Mouse (Mus musculus) lung, embryonic 14.5 days (tissue): ENCODE results near the gene Col4a2. TPM values are rescaled to one million over a fixed set of nuclear protein-coding genes. Genes with fewer than 3 reads are reported as not detected.
A peak's percentile ranks its signal among the peaks of the same experiment; 100 is the strongest.

Source experiments
- ATAC-seq: fragments of 200-750 bp; cut with Nextera tagmentation; 2 replicates; pipeline ENCODE4 v1.8.0; 2017; ENCODE audit warnings: mild to moderate bottlenecking, moderate TSS enrichment, moderate library complexity; ENCODE audit not compliant: insufficient read depth
- DNase-seq: peaks from one replicate; pipeline ENCODE4 v3.0.0-alpha.2; 2015
- H3K27ac ChIP-seq: fragments of 300-500 bp; sonication (generic); 2 replicates; pipeline ENCODE4 v1.5.1; 2014; ENCODE audit warnings: low read depth, mild to moderate bottlenecking, moderate library complexity
- H3K27me3 ChIP-seq: fragments of 300-500 bp; sonication (generic); 2 replicates; pipeline ENCODE4 v1.6.1; 2014; ENCODE audit warnings: low read length, control low read depth; ENCODE audit not compliant: insufficient read depth
- H3K36me3 ChIP-seq: fragments of 300-500 bp; sonication (generic); 2 replicates; pipeline ENCODE4 v1.6.1; 2014; ENCODE audit warnings: control low read depth; ENCODE audit not compliant: insufficient read depth
- H3K4me1 ChIP-seq: fragments of 300-500 bp; sonication (generic); 2 replicates; pipeline ENCODE4 v1.6.1; 2014; ENCODE audit warnings: antibody characterized with exemption, control low read depth; ENCODE audit not compliant: insufficient read depth
- H3K4me2 ChIP-seq: fragments of 300-500 bp; sonication (generic); 2 replicates; pipeline ENCODE4 v1.6.1; 2014; ENCODE audit warnings: mild to moderate bottlenecking
- H3K4me3 ChIP-seq: fragments of 300-500 bp; sonication (generic); 2 replicates; pipeline ENCODE4 v1.5.1; 2014; ENCODE audit warnings: low read depth, low read length
- H3K9ac ChIP-seq: fragments of 300-500 bp; sonication (generic); 2 replicates; pipeline ENCODE4 v1.6.1; 2014
- H3K9me3 ChIP-seq: fragments of 300-500 bp; sonication (generic); 2 replicates; pipeline ENCODE4 v1.6.1; 2016; ENCODE audit warnings: low read depth, low read length, control low read depth
- CTCF ChIP-seq: IDR thresholded peaks from 2 replicates; pipeline ENCODE4 v1.5.1; 2016; ENCODE audit warnings: antibody characterized with exemption, low read depth
- WGBS: fragments of 180-500 bp; shearing (Covaris S2); extraction: QIAGEN DNeasy Blood & Tissue Kit; methylation state at CpG from one replicate; pipeline ENCODE4 v1.1.7; 2014; 5-methylcytosine and 5-hydroxymethylcytosine counted together
- polyA plus RNA-seq: library from polyadenylated mRNA; unstranded; fragments of >200 nt; fragmentation: Nextera tagmentation; extraction: Ambion mirVana; gene quantifications from 2 replicates; pipeline ENCODE4 v1.2.1, GENCODE M21; 2014

The Col4a2 gene
- polyA plus RNA-seq, 1 experiment from 2014 or later = 111 TPM

GRCm38 (mm10) chr8:11292611-11293010 is 20.0 kb upstream of the Col4a2 start:
- H3K27me3 ChIP-seq = no peaks in the 10 kb centered on the region
- H3K4me1 ChIP-seq = peaks cover 26% of the 10 kb centered on the region
- WGBS = 33% methylated on average over 3 of the region's 3 CpGs
- ATAC-seq (no peak), DNase-seq (no peak)
- H3K4me3 ChIP-seq = no peak overlapping the region
- H3K4me2 ChIP-seq = no peak overlapping the region
- no peaks in the 10 kb centered on the region for H3K9me3 ChIP-seq
- H3K27ac ChIP-seq = peak overlapping the region; percentile 30; the same call in 1 of the 2 replicates
- no peak for TF ChIP-seq CTCF
- H3K9ac ChIP-seq = no peak overlapping the region
- peaks cover 5% of the 10 kb centered on the region; the same call in 1 of the 2 replicates for H3K36me3 ChIP-seq

- no peaks in the 10 kb centered on the region for H3K9me3 ChIP-seq
- H3K27ac ChIP-seq = no peak overlapping the region
- peaks cover 31% of the 10 kb centered on the region for H3K4me1 ChIP-seq
- H3K9ac ChIP-seq = no peak overlapping the region
- H3K36me3 ChIP-seq = peaks cover 5% of the 10 kb centered on the region; the same call in 1 of the 2 replicates
- ATAC-seq (no peak), DNase-seq (no peak)
- H3K4me2 ChIP-seq = no peak overlapping the region
- no peak overlapping the region for H3K4me3 ChIP-seq
- no peaks in the 10 kb centered on the region for H3K27me3 ChIP-seq
- no peak for TF ChIP-seq CTCF
- WGBS = 73% methylated on average over 10 of the region's 10 CpGs
Observed at GRCm38 (mm10) chr8:11296282-11296943, 16.2 kb upstream of the Col4a2 start.

GRCm38 (mm10) chr8:11297141-11297838 is 15.3 kb upstream of the Col4a2 start:
- peaks cover 31% of the 10 kb centered on the region for H3K4me1 ChIP-seq
- no peaks in the 10 kb centered on the region for H3K9me3 ChIP-seq
- peaks cover 5% of the 10 kb centered on the region; the same call in 1 of the 2 replicates for H3K36me3 ChIP-seq
- no peak overlapping the region for H3K4me3 ChIP-seq
- no peak overlapping the region for H3K9ac ChIP-seq
- WGBS = 75% methylated on average over 8 of the region's 8 CpGs
- peak; percentile 63 for DNase-seq
- H3K27ac ChIP-seq = peak overlapping the region; percentile 83; the same call in 1 of the 2 replicates
- TF ChIP-seq CTCF = no peak
- ATAC-seq = no peak
- H3K27me3 ChIP-seq = no peaks in the 10 kb centered on the region
- no peak overlapping the region for H3K4me2 ChIP-seq

DNA sequence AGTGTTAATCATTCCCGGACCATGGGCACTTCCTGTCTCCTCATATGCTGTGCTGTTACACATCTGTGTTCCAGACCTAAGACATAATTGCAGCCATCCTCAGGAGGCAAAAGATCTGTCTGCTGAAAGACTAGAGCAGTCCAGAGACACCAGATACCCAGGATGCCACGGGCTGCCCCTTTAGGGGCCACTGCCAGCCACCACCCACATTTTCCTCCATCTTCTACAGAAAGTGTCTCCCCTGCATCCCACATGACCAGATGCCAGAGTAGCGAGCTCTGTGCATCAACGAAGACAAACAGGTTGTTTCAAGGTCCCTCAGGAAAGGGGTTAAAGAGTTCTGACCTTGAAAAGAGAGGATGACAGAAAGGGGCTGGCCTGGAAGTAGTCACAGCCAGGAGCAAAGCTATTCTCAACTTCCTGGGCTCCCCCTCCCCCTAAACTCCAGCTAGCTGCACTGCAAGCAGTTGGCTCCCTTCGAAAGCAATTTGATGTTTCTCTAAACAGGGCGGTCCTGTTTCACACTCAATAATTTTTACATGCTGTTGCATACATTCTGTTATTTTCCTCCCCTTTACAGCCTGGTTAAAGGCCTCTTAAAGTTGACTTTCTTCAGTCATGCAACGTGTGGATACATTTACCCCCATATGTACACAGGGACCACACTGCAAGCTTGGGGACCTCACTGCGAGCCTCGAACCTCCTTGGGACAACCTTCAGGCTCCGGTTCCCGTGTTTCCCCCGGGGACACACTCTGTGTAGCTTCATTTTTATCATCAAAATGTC is 13.9 kb upstream of the Col4a2 start:
- H3K4me3 ChIP-seq = no peak overlapping the region
- H3K36me3 ChIP-seq = no peaks in the 10 kb centered on the region; the same call in 1 of the 2 replicates
- ATAC-seq (peak; percentile 79), DNase-seq (peak; percentile 88)
- peak overlapping the region; percentile 16; the same call in 1 of the 2 replicates for H3K4me2 ChIP-seq
- H3K4me1 ChIP-seq = peaks cover 31% of the 10 kb centered on the region
- TF ChIP-seq CTCF = no peak
- H3K9ac ChIP-seq = 0 out of 2 replicates have a peak overlapping the region, but pooled peaks have one; percentile 22
- peak overlapping the region; percentile 83 for H3K27ac ChIP-seq
- WGBS = 31% methylated on average over 12 of the region's 12 CpGs
- H3K9me3 ChIP-seq = no peaks in the 10 kb centered on the region
- H3K27me3 ChIP-seq = no peaks in the 10 kb centered on the region

DNA sequence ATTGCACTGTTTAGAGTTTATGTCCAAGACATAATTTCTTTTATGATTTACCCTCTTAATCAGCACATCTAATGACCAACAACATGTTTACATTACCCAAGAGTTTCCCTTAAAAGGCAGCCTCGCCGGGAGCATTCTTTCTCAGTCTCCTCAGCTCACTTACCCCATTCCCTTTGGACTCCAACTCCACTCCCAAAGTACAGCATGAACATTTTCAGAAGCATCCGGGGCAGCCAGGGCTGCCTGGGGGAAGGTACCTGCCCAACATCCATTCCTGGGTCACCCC is 13.3 kb upstream of the Col4a2 start:
- peak; percentile 62 for ATAC-seq
- TF ChIP-seq CTCF = no peak

DNA sequence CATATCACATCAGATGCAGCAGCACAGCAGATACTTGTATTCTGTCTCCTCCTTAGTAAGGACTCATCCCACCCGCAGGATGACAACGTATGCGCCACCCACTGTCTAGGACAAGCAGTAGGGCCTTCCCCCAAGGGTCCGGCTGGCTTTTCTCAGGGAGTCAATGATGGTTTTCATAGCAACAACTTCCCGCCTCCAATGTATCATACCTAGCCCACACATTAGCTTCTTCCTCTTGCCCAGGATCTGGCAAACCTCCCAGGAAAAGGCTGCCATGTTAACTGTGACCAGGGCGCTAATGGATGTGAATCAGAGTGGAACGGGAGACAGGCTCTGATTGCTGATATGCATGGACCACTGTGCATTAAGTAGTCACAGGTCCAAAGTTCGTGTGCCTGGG is 12.2 kb upstream of the Col4a2 start:
- Histone ChIP-seq H3K27ac (peak overlapping the region; percentile 83; the same call in 1 of the 2 replicates), H3K9me3 (no peaks in the 10 kb centered on the region), H3K4me3 (no peak overlapping the region), H3K4me2 (no peak overlapping the region), H3K36me3 (peaks cover 2% of the 10 kb centered on the region; the same call in 1 of the 2 replicates), H3K4me1 (peaks cover 31% of the 10 kb centered on the region), H3K9ac (no peak overlapping the region), H3K27me3 (no peaks in the 10 kb centered on the region)
- WGBS = 65% methylated on average over 8 of the region's 8 CpGs
- DNase-seq = peak; percentile 69
- no peak for TF ChIP-seq CTCF
- peak; percentile 22; the same call in 1 of the 2 replicates for ATAC-seq

More for the DNA sequence above, 13.3 kb upstream of the Col4a2 start:
- Histone ChIP-seq H3K4me3 (no peak overlapping the region), H3K27ac (peak overlapping the region; percentile 83), H3K4me1 (peaks cover 31% of the 10 kb centered on the region), H3K4me2 (0 out of 2 replicates have a peak overlapping the region, but pooled peaks have one; percentile 16), H3K27me3 (no peaks in the 10 kb centered on the region), H3K9ac (no peak overlapping the region), H3K36me3 (no peaks in the 10 kb centered on the region; the same call in 1 of the 2 replicates), H3K9me3 (no peaks in the 10 kb centered on the region)
- 32% methylated on average over 3 of the region's 3 CpGs for WGBS
- peak; percentile 79 for DNase-seq
